Mouse (Mus musculus) MEL (cell line): Measurements from ENCODE around the gene Gadd45g.

ENCODE experiments used
- E2F4 ChIP-seq: IDR thresholded peaks from 2 replicates; pipeline ENCODE4 v1.6.1; 2011; ENCODE audit warnings: low read depth, low read length, improper control_type of control experiment, borderline replicate concordance
- EP300 ChIP-seq, 2 experiments: IDR thresholded peaks; 2 replicates each; pipeline ENCODE4 v1.6.1; 2011; ENCODE audit warnings: improper control_type of control experiment in 2 of 2, low read length in 2 of 2, low read depth in 1 of 2, mild to moderate bottlenecking in 1 of 2
- POLR2A ChIP-seq, 2 experiments: IDR thresholded peaks; 2 replicates each; pipeline ENCODE4 v1.6.1; 2011 to 2012; ENCODE audit warnings: low read length in 2 of 2, mild to moderate bottlenecking in 2 of 2, control low read depth in 1 of 2, improper control_type of control experiment in 1 of 2, low read depth in 1 of 2, moderate library complexity in 1 of 2; ENCODE audit not compliant: control insufficient read depth in 1 of 2, insufficient read depth in 1 of 2, poor library complexity in 1 of 2
- RCOR1 ChIP-seq: IDR thresholded peaks from 2 replicates; pipeline ENCODE4 v1.6.1; 2012; ENCODE audit warnings: low read depth, mild to moderate bottlenecking, inconsistent platforms, low read length, improper control_type of control experiment
- UBTF ChIP-seq: IDR thresholded peaks from 2 replicates; pipeline ENCODE4 v1.6.1; 2012; ENCODE audit warnings: low read depth, mild to moderate bottlenecking, inconsistent platforms, low read length, improper control_type of control experiment, moderate library complexity, borderline replicate concordance; ENCODE audit not compliant: insufficient read depth

DNA sequence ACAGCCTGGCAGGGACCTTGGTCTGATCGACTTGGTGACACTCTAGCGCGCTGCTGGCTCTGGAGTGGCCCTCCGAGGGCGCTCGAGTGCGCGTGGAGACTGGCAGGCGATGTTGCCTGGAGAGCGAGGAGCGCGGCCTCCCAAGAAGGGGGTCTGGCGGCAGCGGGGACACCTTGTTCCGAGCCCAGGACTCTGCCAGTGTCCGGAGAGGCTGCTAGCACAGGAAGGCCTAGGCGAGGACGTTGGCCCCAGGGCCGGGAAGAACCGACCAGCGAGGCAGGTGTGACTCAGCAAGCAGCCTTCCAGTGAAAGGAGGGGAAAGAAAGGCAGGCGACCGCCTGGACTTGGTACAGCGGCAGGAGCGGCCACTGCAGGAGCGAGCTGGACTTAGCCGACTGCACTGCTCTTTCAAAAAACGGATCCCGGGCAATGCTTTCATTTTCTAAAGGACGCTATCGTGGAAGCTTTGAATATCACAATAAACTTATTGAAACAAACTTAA, 1.6 kb downstream of the Gadd45g start:
- TF ChIP-seq EP300 (IDR thresholded peaks at IDR 0.05; ENCODE audit: low read depth in 1 of 2, low read length in 2 of 2) = no peak
- no peak for TF ChIP-seq RCOR1
- TF ChIP-seq UBTF = 0 out of 2 replicates have a peak, but pooled peaks have one; percentile 63
- peak; percentile 26 to 34; a peak in 1 of 4 replicates for TF ChIP-seq POLR2A (IDR thresholded peaks at IDR 0.05; ENCODE audit: control insufficient read depth in 1 of 2, insufficient read depth in 1 of 2, low read depth in 1 of 2, low read length in 2 of 2, poor library complexity in 1 of 2)
- TF ChIP-seq E2F4 = no peak
